Mouse (Mus musculus) brain, adult 10 weeks (tissue): ENCODE measurements around the gene Iba57. TPM values are rescaled to one million over a fixed set of nuclear protein-coding genes. Genes with fewer than 3 reads are reported as not detected.

Source experiments
- polyA plus RNA-seq: library from polyadenylated mRNA; stranded (reverse); fragments of 350-450 nt; fragmentation: Illumina TruSeq; extraction: RNeasy Lipid Tissue Mini Kit (QIAGEN cat#74804); gene quantifications from one replicate; pipeline ENCODE4 v1.2.3, GENCODE M21; 2015; ENCODE audit warnings: low read depth, low replicate concordance

The Iba57 gene
- polyA plus RNA-seq = 5.8 TPM

DNA sequence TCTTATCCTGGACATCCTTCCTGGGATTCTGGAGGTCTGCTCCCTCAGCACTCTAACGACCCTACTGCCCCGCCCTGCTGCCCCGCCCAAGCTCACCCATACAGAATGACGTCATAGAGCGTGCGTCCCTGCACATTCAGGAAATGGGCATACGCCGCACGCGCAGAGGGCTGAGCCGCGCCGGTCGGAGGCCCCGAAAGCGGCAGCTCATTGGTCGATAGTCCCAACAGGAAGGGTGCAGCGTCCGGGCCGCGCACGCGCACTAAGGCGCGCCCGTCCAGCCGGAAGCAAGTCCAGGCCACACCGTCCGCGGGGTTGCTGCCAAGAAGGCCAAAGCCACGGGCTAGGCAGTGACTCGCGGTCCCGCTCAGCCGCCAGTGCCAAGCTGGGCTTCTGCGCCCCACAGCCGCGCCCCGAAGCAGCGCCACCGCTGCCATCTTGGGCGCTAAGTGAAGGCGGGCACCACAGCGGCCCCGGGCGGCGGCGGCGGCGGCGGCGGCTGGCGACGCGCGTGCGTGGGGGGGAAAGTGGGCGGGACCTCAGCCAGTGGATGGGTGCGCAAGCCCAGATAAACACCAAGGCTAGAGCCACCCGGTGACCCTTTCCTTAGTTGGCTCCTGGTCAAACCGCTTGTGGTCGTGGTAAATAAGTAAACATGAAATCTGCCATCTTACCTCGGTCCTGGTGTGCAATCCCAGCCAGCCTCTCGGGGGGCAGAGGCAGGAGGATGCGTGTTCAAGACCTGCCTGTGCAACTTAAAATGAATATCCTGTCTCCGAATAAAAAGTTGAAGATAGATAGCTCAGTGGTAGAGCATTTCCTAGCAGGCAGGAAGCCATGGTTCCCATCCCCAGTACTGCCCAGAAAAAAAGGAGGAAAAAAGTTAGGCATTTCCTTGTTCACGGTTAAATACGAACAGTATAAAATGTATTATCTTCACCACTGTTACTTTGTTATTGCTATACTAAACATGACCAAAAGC, at the start of gene Iba57:
Gene Iba57, minus strand, starts transcription at position 485 of the 982 bp plus-strand sequence.

DNA sequence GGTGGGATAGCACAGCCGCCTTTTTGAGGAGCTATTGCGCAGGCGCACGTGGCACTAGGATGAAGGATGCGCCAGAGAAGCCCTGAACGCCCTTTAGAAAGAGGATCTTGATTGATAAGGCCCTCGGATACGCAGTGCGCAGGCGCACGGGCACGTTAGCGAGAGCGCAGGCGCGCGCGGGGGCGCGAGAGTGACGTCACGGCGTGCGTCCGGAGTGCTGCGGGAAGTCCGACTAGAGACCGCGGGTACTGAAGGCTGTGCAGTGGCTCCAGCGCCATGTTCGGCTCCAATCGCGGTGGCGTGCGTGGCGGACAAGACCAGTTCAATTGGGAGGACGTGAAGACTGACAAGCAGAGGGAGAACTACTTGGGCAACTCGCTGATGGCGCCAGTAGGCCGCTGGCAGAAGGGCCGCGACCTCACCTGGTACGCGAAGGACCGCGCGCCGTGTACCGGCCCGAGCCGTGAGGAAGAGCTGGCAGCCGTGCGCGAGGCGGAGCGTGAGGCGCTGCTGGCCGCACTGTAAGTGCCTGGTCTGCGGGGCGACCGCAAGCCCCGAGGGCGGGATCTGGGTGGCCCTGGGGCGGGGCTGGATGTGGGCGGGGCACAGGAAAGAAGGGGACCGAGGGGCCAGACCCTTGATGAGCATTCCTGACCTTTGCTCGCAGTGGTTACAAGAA, 44.8 kb upstream of the Iba57 start, which contains the start of gene 2310033P09Rik:
Gene 2310033P09Rik, plus strand, starts transcription at position 169 of the 679 bp plus-strand sequence.

DNA sequence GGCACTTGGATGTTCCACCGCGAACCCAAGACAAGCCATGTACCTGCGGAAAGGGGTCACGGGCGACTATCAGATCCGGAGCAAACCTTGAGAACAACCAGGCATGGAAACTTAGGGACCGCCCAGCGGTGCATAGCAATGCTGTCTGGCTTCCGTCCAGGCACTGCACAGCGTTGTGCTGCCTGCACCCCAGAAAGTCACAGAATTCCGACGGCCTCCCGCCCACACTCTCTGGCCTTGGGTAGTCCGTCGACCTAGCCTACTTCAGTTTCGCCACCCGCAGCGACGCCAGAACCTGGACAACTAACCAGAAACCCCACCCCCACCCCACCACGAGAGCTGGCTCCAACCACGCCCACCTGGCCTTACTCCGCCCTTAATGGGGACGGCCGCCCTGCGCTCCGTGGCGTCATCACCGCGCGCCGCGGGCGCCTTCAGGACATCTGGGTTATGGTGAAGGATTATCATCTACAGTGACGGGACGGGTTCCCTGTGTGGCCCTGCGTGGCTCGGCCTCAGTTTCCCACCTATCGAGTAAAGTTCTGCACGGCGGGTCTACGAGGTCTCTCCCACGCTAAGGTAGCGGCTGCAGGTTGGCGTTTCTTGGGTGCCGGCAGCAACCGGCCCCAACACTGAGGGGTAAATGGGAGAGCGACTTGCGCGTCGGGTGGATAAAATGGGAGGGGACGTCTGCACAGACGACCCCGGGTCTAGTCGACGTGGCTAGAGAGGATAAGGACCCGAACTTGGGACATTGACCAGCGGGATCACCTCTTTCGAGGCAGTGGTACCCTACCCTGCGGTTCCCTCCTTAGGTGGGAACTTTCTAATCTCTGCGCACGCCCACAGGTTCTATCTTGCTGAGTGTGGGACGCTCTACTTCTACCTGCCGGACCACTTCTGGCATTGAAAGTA, 38.8 kb upstream of the Iba57 start, which contains the start of gene Mrpl55:
Gene Mrpl55, plus strand, starts transcription at position 406 of the 915 bp plus-strand sequence.

DNA sequence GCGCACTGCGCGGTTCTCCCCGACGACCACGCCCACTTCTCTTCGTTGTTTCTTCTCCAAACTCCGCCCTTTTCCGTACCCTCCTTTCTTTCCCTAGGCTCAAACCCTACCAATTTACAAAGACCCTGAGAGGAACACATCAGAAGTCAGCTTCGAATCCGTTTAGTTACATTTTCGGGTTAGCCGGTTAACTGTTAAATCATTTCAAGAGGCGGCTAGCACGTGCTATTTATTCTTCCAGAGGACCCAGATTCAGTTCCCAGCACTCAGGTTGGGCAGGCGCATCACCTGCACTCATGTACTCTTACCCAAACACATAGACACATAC, 28.5 kb upstream of the Iba57 start, which contains the start of gene Guk1:
Gene Guk1, minus strand, starts transcription at position 154 of the 328 bp plus-strand sequence.

DNA sequence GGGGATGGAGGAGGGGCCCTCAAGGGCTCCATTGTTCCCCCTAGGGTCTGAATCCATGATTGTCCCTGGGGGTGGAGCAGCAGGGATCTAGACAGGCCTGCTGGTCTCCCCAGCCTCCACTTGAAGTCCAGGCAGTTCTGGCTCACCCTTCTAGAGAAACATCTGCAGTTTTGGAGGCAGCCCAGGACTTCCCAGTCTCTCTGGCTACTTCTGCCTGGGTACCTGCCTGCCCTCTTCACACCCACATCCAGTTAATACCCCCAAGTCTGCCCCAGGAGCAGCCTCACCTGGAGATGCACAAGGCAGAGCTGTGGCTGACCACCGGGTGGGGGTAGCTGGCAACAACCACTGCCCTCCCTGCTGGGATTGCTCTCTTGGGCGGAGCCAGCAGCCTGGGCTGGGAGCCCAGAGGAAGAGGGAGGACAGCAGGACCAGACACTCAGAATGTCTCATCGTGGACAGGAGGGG, 19.4 kb upstream of the Iba57 start, which contains the start of gene Gjc2:
Gene Gjc2, minus strand, starts transcription at position 350 of the 468 bp plus-strand sequence.

DNA sequence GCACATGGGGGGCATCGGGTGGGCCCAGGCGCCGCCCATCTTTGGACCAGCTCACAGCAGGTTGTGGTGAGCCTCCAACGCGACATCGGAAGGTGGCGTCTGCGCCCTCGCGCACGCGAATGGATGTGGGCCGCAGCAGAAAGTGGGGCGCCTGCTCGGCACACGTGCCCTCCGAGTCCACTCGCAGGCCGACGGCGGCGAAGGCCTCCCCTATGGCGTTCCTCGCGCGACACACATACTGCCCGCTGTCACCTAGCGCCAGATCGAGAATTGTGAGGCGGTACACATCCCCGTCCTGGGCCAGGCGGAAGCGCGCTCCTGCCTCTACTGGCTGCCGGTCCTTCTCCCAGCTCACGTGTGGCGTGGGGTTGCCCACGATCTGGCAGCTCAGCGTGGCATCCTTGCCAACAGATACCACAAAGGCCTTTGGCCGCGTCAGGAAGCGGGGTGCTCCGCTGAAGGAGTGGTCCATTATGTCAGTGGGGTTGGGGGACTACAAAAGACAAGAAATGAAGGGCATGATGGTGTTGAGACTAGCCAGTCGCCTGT, 27.6 kb downstream of the Iba57 start, which contains the start of gene Obscn:
Gene Obscn, minus strand, starts transcription at position 499 of the 549 bp plus-strand sequence.

Other genes with a start within 250 kb of the Iba57 start
- not detected for gene Btnl10, start 245.8 kb downstream of the Iba57 start, polyA plus RNA-seq
- gene Rnf187, start 224.8 kb downstream of the Iba57 start, polyA plus RNA-seq = 331 TPM
- 67.2 TPM for gene Hist3h2ba, start 214.8 kb downstream of the Iba57 start, polyA plus RNA-seq
- gene Hist3h2a, start 209.1 kb downstream of the Iba57 start, polyA plus RNA-seq = 33.6 TPM
- gene Trim17, start 209.1 kb downstream of the Iba57 start, polyA plus RNA-seq = 5.9 TPM
- 17.7 TPM for gene Trim11, start 185.6 kb downstream of the Iba57 start, polyA plus RNA-seq
- 1.5 TPM for gene Obscn, start 27.3 kb downstream of the Iba57 start, polyA plus RNA-seq
- 20.0 TPM for gene Gjc2, start 19.5 kb upstream of the Iba57 start, polyA plus RNA-seq
- gene Guk1, start 28.5 kb upstream of the Iba57 start, polyA plus RNA-seq = 264 TPM
- gene Mrpl55, start 38.7 kb upstream of the Iba57 start, polyA plus RNA-seq = 71.7 TPM
- 18.6 TPM for gene 2310033P09Rik, start 44.6 kb upstream of the Iba57 start, polyA plus RNA-seq
- 538 TPM for gene Arf1, start 64.5 kb upstream of the Iba57 start, polyA plus RNA-seq
- not detected for gene Wnt3a, start 127.0 kb upstream of the Iba57 start, polyA plus RNA-seq
- 9.0 TPM for gene Wnt9a, start 143.2 kb upstream of the Iba57 start, polyA plus RNA-seq
- gene Prss38, start 211.9 kb upstream of the Iba57 start, polyA plus RNA-seq = not detected